Mouse (Mus musculus) liver, postnatal 0 days (tissue): Measurements from ENCODE around the gene Setd1b.
A peak's percentile ranks its signal among the peaks of the same experiment; 100 is the strongest.

Source experiments
- CTCF ChIP-seq: sonication (generic); IDR thresholded peaks from 2 replicates; pipeline ENCODE4 v1.5.1; 2016; ENCODE audit warnings: antibody characterized with exemption, low read depth
- EP300 ChIP-seq: IDR thresholded peaks from 2 replicates; pipeline ENCODE4 v1.6.1; 2016; ENCODE audit warnings: antibody characterized with exemption, low read depth, mild to moderate bottlenecking

DNA sequence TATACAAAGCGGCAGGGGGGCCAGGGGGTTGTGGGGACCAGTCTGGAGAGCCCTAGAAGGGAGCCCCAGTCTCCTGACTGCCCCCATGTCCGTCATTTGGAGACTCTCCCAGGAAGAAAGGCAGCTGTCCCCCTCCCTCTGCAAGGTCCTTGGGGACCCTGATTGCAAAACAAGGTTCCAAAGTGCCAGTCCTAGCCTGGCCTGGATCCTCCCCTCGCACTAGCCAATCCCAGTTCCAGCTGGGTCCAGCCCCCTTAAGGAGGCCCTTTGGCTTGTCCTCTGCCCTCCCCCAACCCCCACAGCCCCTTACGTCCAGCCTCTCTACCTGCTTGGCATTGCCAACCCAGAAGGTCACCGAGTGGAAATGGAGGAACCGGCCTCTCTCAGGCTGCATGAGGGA is 39.5 kb downstream of the Setd1b start:
- no peak for TF ChIP-seq CTCF
- peak; percentile 86 for TF ChIP-seq EP300
